Mouse (Mus musculus): ENCODE measurements around the gene Map3k3. TPM values are rescaled to one million over a fixed set of nuclear protein-coding genes. Genes with fewer than 3 reads are reported as not detected.
A peak's percentile ranks its signal among the peaks of the same experiment; 100 is the strongest.

Gene Map3k3
- polyA plus RNA-seq, 2 experiments: 3.8 to 5.5 TPM

DNA sequence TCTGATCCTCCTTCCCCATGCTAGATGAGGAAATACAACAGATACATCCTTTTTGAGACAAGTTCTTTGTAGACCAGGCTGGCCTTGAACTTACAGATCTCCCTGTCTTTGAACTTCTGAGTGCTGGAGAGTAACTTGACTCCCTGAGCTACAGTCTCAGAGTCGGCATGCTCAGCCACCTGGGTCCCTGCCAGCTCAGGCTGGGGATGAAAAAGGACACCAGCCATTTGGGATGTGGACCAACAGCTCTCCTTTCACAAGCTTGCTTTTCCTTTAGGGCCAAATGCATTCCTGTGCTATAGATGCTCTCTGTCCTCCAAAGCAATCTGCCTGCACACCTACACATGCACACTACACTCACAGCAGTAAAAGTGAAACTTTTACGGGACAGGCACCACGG, 90.7 kb downstream of the Map3k3 start:
- no peak overlapping the region for H3K4me2 ChIP-seq (ENCODE audit: low read depth)
- 63% methylated on average over 3 of the region's 3 CpGs for WGBS (ENCODE audit: insufficient replicate concordance)
- no peak for ATAC-seq (ENCODE audit: insufficient read depth)
- no peaks in the 10 kb centered on the region for H3K36me3 ChIP-seq (replicated peaks; ENCODE audit: control insufficient read depth, insufficient read depth, low read depth)
- no peak overlapping the region for H3K27ac ChIP-seq
- no peak overlapping the region for H3K4me3 ChIP-seq (ENCODE audit: insufficient read depth in 1 of 2, low read depth in 2 of 2, low read length in 2 of 2)
- DNase-seq (ENCODE audit: low read depth in 3 of 3, low spot score in 3 of 3): no peak
- TF ChIP-seq EP300 (IDR thresholded peaks at IDR 0.05; ENCODE audit: low read depth): no peak
- TF ChIP-seq CTCF (IDR thresholded peaks at IDR 0.05; ENCODE audit: low read depth): no peak
- no peaks in the 10 kb centered on the region for H3K27me3 ChIP-seq (ENCODE audit: control insufficient read depth, insufficient read depth, low read length)
- H3K9me3 ChIP-seq (ENCODE audit: control insufficient read depth, low read length): no peaks in the 10 kb centered on the region
- no peak overlapping the region for H3K9ac ChIP-seq (replicated peaks)
- H3K4me1 ChIP-seq (replicated peaks; ENCODE audit: control insufficient read depth in 2 of 2, insufficient read depth in 2 of 2, low read length in 1 of 2): peaks cover 20 to 30% of the 10 kb centered on the region in 2 experiments

DNA sequence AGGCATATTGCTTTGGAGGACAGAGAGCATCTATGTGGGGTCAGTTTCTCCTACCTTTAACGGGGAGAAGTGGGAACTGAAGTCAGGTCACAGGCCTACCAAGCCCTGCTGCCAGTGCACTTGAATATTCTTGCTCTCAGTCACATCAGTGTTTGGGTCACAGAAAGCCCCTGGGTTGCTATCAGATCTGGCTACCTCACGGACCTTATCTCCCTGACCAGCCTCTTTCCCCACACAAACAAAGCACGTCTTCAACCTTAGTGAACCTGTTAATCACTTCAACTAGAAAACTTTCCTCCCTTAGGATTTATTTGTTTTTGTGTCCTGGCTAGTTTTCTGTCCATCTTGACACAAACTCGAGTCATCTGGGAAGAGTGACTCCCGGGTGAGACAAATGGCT, 92.0 kb downstream of the Map3k3 start:
- Histone ChIP-seq H3K27me3 (ENCODE audit: control insufficient read depth, insufficient read depth, low read length) (no peaks in the 10 kb centered on the region), H3K4me2 (ENCODE audit: low read depth) (no peak overlapping the region), H3K4me1 (replicated peaks; ENCODE audit: control insufficient read depth in 2 of 2, insufficient read depth in 2 of 2, low read length in 1 of 2) (peaks cover 20 to 30% of the 10 kb centered on the region in 2 experiments), H3K9ac (replicated peaks) (no peak overlapping the region), H3K9me3 (ENCODE audit: control insufficient read depth, low read length) (no peaks in the 10 kb centered on the region), H3K27ac (no peak overlapping the region), H3K36me3 (replicated peaks; ENCODE audit: control insufficient read depth, insufficient read depth, low read depth) (no peaks in the 10 kb centered on the region), H3K4me3 (ENCODE audit: insufficient read depth in 1 of 2, low read depth in 2 of 2, low read length in 2 of 2) (no peak overlapping the region)
- ATAC-seq (ENCODE audit: insufficient read depth) (no peak), DNase-seq (ENCODE audit: low read depth in 3 of 3, low spot score in 3 of 3) (no peak)
- WGBS (ENCODE audit: insufficient replicate concordance): 45% methylated on average over 5 of the region's 5 CpGs
- no peak for TF ChIP-seq EP300 (IDR thresholded peaks at IDR 0.05; ENCODE audit: low read depth)
- TF ChIP-seq CTCF (IDR thresholded peaks at IDR 0.05; ENCODE audit: low read depth): no peak

GRCm38 (mm10) chr11:106178036-106178782, 93.8 kb downstream of the Map3k3 start:
- TF ChIP-seq CTCF (IDR thresholded peaks at IDR 0.05; ENCODE audit: low read depth): peak; percentile 29; the same call in 1 of the 2 replicates
- TF ChIP-seq EP300 (IDR thresholded peaks at IDR 0.05; ENCODE audit: low read depth): 0 out of 2 replicates have a peak, but pooled peaks have one; percentile 31
- DNase-seq (ENCODE audit: low read depth in 3 of 3, low spot score in 3 of 3) (peak in 1 of 3 experiments; percentile 41), ATAC-seq (ENCODE audit: insufficient read depth) (peak; percentile 95)
- Histone ChIP-seq H3K4me3 (ENCODE audit: insufficient read depth in 1 of 2, low read depth in 2 of 2, low read length in 2 of 2) (no peak overlapping the region), H3K4me1 (replicated peaks; ENCODE audit: control insufficient read depth in 2 of 2, insufficient read depth in 2 of 2, low read length in 1 of 2) (peaks cover 20 to 26% of the 10 kb centered on the region in 2 experiments), H3K4me2 (ENCODE audit: low read depth) (peak overlapping the region; percentile 47), H3K36me3 (replicated peaks; ENCODE audit: control insufficient read depth, insufficient read depth, low read depth) (no peaks in the 10 kb centered on the region), H3K27me3 (ENCODE audit: control insufficient read depth, insufficient read depth, low read length) (no peaks in the 10 kb centered on the region), H3K9ac (replicated peaks) (no peak overlapping the region), H3K27ac (peak overlapping the region; percentile 48), H3K9me3 (ENCODE audit: control insufficient read depth, low read length) (no peaks in the 10 kb centered on the region)
- WGBS (ENCODE audit: insufficient replicate concordance): 49% methylated on average over 5 of the region's 5 CpGs

DNA sequence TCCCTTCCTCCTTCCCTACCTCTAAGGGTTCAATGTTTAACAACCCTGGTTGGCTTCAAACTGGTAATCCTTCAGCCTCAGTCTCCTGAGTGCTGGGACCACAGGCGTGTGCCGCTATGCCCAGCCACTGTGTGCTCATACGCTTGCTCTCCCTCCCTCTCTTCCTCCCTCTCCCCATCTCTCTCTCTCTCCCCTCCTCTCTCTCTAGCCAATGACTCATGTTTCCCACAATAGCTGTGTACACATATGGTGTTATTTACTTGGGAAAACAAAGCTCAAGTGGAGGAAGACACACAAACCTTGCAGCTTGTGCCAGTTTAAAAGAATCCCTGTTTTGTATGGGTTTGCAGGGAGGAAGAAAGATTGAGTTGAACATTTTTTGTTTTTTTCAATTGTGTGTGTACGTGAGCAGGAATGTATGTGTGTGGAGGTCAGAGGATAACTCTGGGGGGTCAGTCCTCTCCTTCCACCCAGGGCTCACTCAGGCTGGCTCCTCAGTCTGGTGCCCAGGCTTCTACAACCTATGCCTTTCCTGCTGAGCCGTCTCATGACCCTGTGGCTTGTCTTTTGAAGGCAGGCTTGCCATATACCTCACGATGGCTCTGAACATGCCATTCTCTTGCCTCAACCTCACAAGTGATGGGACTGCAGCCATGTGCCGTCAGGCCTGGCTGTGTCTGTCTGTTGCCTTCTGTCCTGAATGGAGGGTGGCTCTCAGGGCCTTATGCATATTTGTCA, 95.5 kb downstream of the Map3k3 start:
- WGBS (ENCODE audit: insufficient replicate concordance): 64% methylated on average over 7 of the region's 7 CpGs
- TF ChIP-seq EP300 (IDR thresholded peaks at IDR 0.05; ENCODE audit: low read depth) (no peak), CTCF (IDR thresholded peaks at IDR 0.05; ENCODE audit: low read depth) (no peak)

GRCm38 (mm10) chr11:106180449-106180801, 96.0 kb downstream of the Map3k3 start:
- WGBS (ENCODE audit: insufficient replicate concordance): 51% methylated on average over 2 of the region's 2 CpGs
- Histone ChIP-seq H3K27ac (no peak overlapping the region), H3K27me3 (ENCODE audit: control insufficient read depth, insufficient read depth, low read length) (no peaks in the 10 kb centered on the region), H3K9ac (replicated peaks) (no peak overlapping the region), H3K4me3 (ENCODE audit: insufficient read depth in 1 of 2, low read depth in 2 of 2, low read length in 2 of 2) (no peak overlapping the region), H3K4me1 (replicated peaks; ENCODE audit: control insufficient read depth in 2 of 2, insufficient read depth in 2 of 2, low read length in 1 of 2) (peaks cover 18 to 24% of the 10 kb centered on the region in 2 experiments), H3K4me2 (ENCODE audit: low read depth) (no peak overlapping the region), H3K36me3 (replicated peaks; ENCODE audit: control insufficient read depth, insufficient read depth, low read depth) (no peaks in the 10 kb centered on the region), H3K9me3 (ENCODE audit: control insufficient read depth, low read length) (no peaks in the 10 kb centered on the region)
- DNase-seq (ENCODE audit: low read depth in 3 of 3, low spot score in 3 of 3): no peak
- no peak for ATAC-seq (ENCODE audit: insufficient read depth)
- TF ChIP-seq EP300 (IDR thresholded peaks at IDR 0.05; ENCODE audit: low read depth) (no peak), CTCF (IDR thresholded peaks at IDR 0.05; ENCODE audit: low read depth) (no peak)

More for the DNA sequence above, 95.5 kb downstream of the Map3k3 start:
- no peak overlapping the region for H3K27ac ChIP-seq
- ATAC-seq (ENCODE audit: insufficient read depth): no peak
- no peak overlapping the region for H3K4me2 ChIP-seq (ENCODE audit: low read depth)
- H3K4me1 ChIP-seq (replicated peaks; ENCODE audit: control insufficient read depth in 2 of 2, insufficient read depth in 2 of 2, low read length in 1 of 2): peaks cover 20 to 26% of the 10 kb centered on the region in 2 experiments
- H3K4me3 ChIP-seq (ENCODE audit: insufficient read depth in 1 of 2, low read depth in 2 of 2, low read length in 2 of 2): no peak overlapping the region
- DNase-seq (ENCODE audit: low read depth in 3 of 3, low spot score in 3 of 3): no peak
- H3K9me3 ChIP-seq (ENCODE audit: control insufficient read depth, low read length): no peaks in the 10 kb centered on the region
- no peak overlapping the region for H3K9ac ChIP-seq (replicated peaks)
- H3K36me3 ChIP-seq (replicated peaks; ENCODE audit: control insufficient read depth, insufficient read depth, low read depth): no peaks in the 10 kb centered on the region
- no peaks in the 10 kb centered on the region for H3K27me3 ChIP-seq (ENCODE audit: control insufficient read depth, insufficient read depth, low read length)
